Mouse (Mus musculus) kidney, postnatal 0 days (tissue): ENCODE measurements around the gene Gpsm2. TPM values are rescaled to one million over a fixed set of nuclear protein-coding genes. Genes with fewer than 3 reads are reported as not detected.

Source experiments
- ATAC-seq: fragments of 200-750 bp; cut with Nextera tagmentation; replicated peaks from 2 replicates; pipeline ENCODE4 v1.8.0; 2017; ENCODE audit warnings: low read depth, moderate number of reproducible peaks, moderate TSS enrichment, moderate library complexity; ENCODE audit not compliant: low FRiP score
- DNase-seq: peaks from one replicate; pipeline ENCODE4 v3.0.0-alpha.2; 2016; ENCODE audit warnings: low spot score
- H3K27ac ChIP-seq: fragments of 300-500 bp; sonication (generic); 2 replicates; pipeline ENCODE4 v1.5.1; 2014; ENCODE audit warnings: mild to moderate bottlenecking
- H3K27me3 ChIP-seq: fragments of 300-500 bp; sonication (generic); 2 replicates; pipeline ENCODE4 v1.6.1; 2014; ENCODE audit warnings: low read length, mixed read lengths; ENCODE audit not compliant: insufficient read depth
- H3K36me3 ChIP-seq: fragments of 300-500 bp; sonication (generic); 2 replicates; pipeline ENCODE4 v1.6.1; 2014; ENCODE audit warnings: low read length, mixed read lengths; ENCODE audit not compliant: insufficient read depth
- H3K4me1 ChIP-seq: fragments of 300-500 bp; sonication (generic); replicated peaks from 2 replicates; pipeline ENCODE4 v1.6.1; 2014; ENCODE audit warnings: antibody characterized with exemption, low read length, mixed read lengths; ENCODE audit not compliant: insufficient read depth
- H3K4me2 ChIP-seq: fragments of 300-500 bp; sonication (generic); 2 replicates; pipeline ENCODE4 v1.6.1; 2014; ENCODE audit warnings: mild to moderate bottlenecking, low read length, moderate library complexity, mixed read lengths
- H3K4me3 ChIP-seq: fragments of 300-500 bp; sonication (generic); replicated peaks from 2 replicates; pipeline ENCODE4 v1.5.1; 2014; ENCODE audit warnings: low read depth, low read length
- H3K9ac ChIP-seq: fragments of 300-500 bp; sonication (generic); 2 replicates; pipeline ENCODE4 v1.6.1; 2014; ENCODE audit warnings: low read depth, low read length
- H3K9me3 ChIP-seq: fragments of 300-500 bp; sonication (generic); replicated peaks from 2 replicates; pipeline ENCODE4 v1.6.1; 2016; ENCODE audit warnings: low read length, inconsistent platforms, mixed read lengths
- CTCF ChIP-seq: IDR thresholded peaks from 2 replicates; pipeline ENCODE4 v1.5.1; 2016; ENCODE audit warnings: antibody characterized with exemption, low read depth, mild to moderate bottlenecking, moderate library complexity
- WGBS: fragments of 180-500 bp; shearing (Covaris S2); extraction: QIAGEN DNeasy Blood & Tissue Kit; methylation state at CpG from one replicate; pipeline ENCODE4 v1.1.7; 2014; 5-methylcytosine and 5-hydroxymethylcytosine counted together
- polyA plus RNA-seq: library from polyadenylated mRNA; unstranded; fragments of >200 nt; fragmentation: Nextera tagmentation; extraction: Ambion mirVana; gene quantifications from 2 replicates; pipeline ENCODE4 v1.2.1, GENCODE M21; 2015

The Gpsm2 gene
- 26.7 and 29.0 TPM in 2 replicates for polyA plus RNA-seq

GRCm38 (mm10) chr3:108722036-108722872 is at the start of gene Gpsm2:
Gene Gpsm2, minus strand, starts transcription at chr3:108722309.
- Histone ChIP-seq H3K9ac (peak within 1 kb of the TSS; percentile 81), H3K36me3 (no peaks in the 10 kb centered on the region), H3K27ac (peak within 1 kb of the TSS; percentile 78), H3K4me1 (0 out of 2 replicates have a peak, but pooled peaks cover 3% of the 10 kb centered on the region), H3K4me2 (peak within 1 kb of the TSS; percentile 80), H3K9me3 (no peaks in the 10 kb centered on the region), H3K27me3 (no peaks in the 10 kb centered on the region), H3K4me3 (peak within 1 kb of the TSS; percentile 76)
- TF ChIP-seq CTCF = no peak
- WGBS = 4% methylated on average over 52 of the region's 53 CpGs
- peak; percentile 99 for DNase-seq
- ATAC-seq = peak; percentile 98

GRCm38 (mm10) chr3:108770725-108771368 is 48.7 kb upstream of the Gpsm2 start:
- Histone ChIP-seq H3K4me1 (no peaks in the 10 kb centered on the region), H3K9ac (no peak overlapping the region), H3K9me3 (no peaks in the 10 kb centered on the region), H3K36me3 (no peaks in the 10 kb centered on the region), H3K4me3 (no peak overlapping the region), H3K27me3 (no peaks in the 10 kb centered on the region), H3K4me2 (no peak overlapping the region), H3K27ac (no peak overlapping the region)
- WGBS = 18% methylated on average over 6 of the region's 6 CpGs
- TF ChIP-seq CTCF = peak; percentile 84
- ATAC-seq (peak; percentile 72; the same call in 1 of the 2 replicates), DNase-seq (peak; percentile 94)

GRCm38 (mm10) chr3:108769547-108769946 is 47.4 kb upstream of the Gpsm2 start:
- WGBS = 52% methylated on average over 6 of the region's 6 CpGs
- ATAC-seq (no peak), DNase-seq (peak; percentile 29)
- no peak overlapping the region for H3K4me3 ChIP-seq
- no peak overlapping the region for H3K27ac ChIP-seq
- no peak for TF ChIP-seq CTCF
- no peak overlapping the region for H3K9ac ChIP-seq
- H3K9me3 ChIP-seq = no peaks in the 10 kb centered on the region
- no peaks in the 10 kb centered on the region for H3K27me3 ChIP-seq
- no peaks in the 10 kb centered on the region for H3K36me3 ChIP-seq
- H3K4me2 ChIP-seq = no peak overlapping the region
- no peaks in the 10 kb centered on the region for H3K4me1 ChIP-seq

- Histone ChIP-seq H3K9me3 (no peaks in the 10 kb centered on the region), H3K27ac (no peak overlapping the region), H3K9ac (no peak overlapping the region), H3K4me2 (no peak overlapping the region), H3K36me3 (no peaks in the 10 kb centered on the region), H3K4me1 (no peaks in the 10 kb centered on the region), H3K27me3 (no peaks in the 10 kb centered on the region), H3K4me3 (no peak overlapping the region)
- DNase-seq = peak; percentile 12
- WGBS = 68% methylated on average over 10 of the region's 10 CpGs
- no peak for ATAC-seq
- no peak for TF ChIP-seq CTCF
Observed at GRCm38 (mm10) chr3:108767416-108767815, 45.3 kb upstream of the Gpsm2 start.

GRCm38 (mm10) chr3:108766943-108767342 is 44.8 kb upstream of the Gpsm2 start:
- Histone ChIP-seq H3K9ac (no peak overlapping the region), H3K4me1 (no peaks in the 10 kb centered on the region), H3K4me3 (no peak overlapping the region), H3K36me3 (no peaks in the 10 kb centered on the region), H3K27me3 (no peaks in the 10 kb centered on the region), H3K9me3 (no peaks in the 10 kb centered on the region), H3K4me2 (no peak overlapping the region), H3K27ac (no peak overlapping the region)
- no peak for DNase-seq
- no peak for ATAC-seq
- no peak for TF ChIP-seq CTCF
- WGBS = 80% methylated on average over 7 of the region's 7 CpGs

- Histone ChIP-seq H3K9ac (no peak overlapping the region), H3K4me3 (no peak overlapping the region), H3K9me3 (no peaks in the 10 kb centered on the region), H3K27me3 (no peaks in the 10 kb centered on the region), H3K36me3 (no peaks in the 10 kb centered on the region), H3K4me1 (no peaks in the 10 kb centered on the region), H3K27ac (no peak overlapping the region), H3K4me2 (no peak overlapping the region)
- no peak for DNase-seq
- no peak for ATAC-seq
- WGBS = 85% methylated on average over 7 of the region's 7 CpGs
- TF ChIP-seq CTCF = no peak
Observed at GRCm38 (mm10) chr3:108765476-108765875, 43.4 kb upstream of the Gpsm2 start.
